Mouse (Mus musculus) ES-E14 (cell line): ENCODE measurements around the gene Insm2. TPM values are rescaled to one million over a fixed set of nuclear protein-coding genes. Genes with fewer than 3 reads are reported as not detected.
"Not testable (repeated sequence)": the region's sequence is repeated elsewhere in the genome, so short reads cannot be mapped to it uniquely, and the experiment has no call there.

ENCODE experiments used
- DNase-seq: peaks from one replicate; pipeline ENCODE4 v3.0.0-alpha.2; 2013; ENCODE audit warnings: low read depth, low spot score
- H3K27ac ChIP-seq: 2 replicates; pipeline ENCODE4 v1.5.1; 2012; ENCODE audit warnings: low read depth, mild to moderate bottlenecking, low read length, moderate library complexity, mixed read lengths; ENCODE audit not compliant: poor library complexity, insufficient read depth, severe bottlenecking
- H3K36me3 ChIP-seq: 2 replicates; pipeline ENCODE4 v1.6.1; 2012; ENCODE audit warnings: mild to moderate bottlenecking, low read length, moderate library complexity, mixed read lengths; ENCODE audit not compliant: control insufficient read depth, poor library complexity, insufficient read depth, severe bottlenecking
- H3K4me1 ChIP-seq, 2 experiments: fragments of 150-350 bp in 1 of 2; sonication (generic) in 1 of 2; 2 replicates each; pipeline ENCODE4 v1.6.1; 2012; ENCODE audit warnings: low read length in 2 of 2, mild to moderate bottlenecking in 1 of 2, mixed read lengths in 1 of 2; ENCODE audit not compliant: control insufficient read depth in 2 of 2, insufficient read depth in 2 of 2, poor library complexity in 1 of 2
- H3K4me3 ChIP-seq, 2 experiments: fragments of 150-350 bp in 1 of 2; sonication (generic) in 1 of 2; 2 replicates each; pipeline ENCODE4 v1.5.1; 2012; ENCODE audit warnings: low read length in 2 of 2, low read depth in 1 of 2, mild to moderate bottlenecking in 1 of 2, mixed read lengths in 1 of 2; ENCODE audit not compliant: insufficient read depth in 1 of 2, poor library complexity in 1 of 2, severe bottlenecking in 1 of 2
- H3K9ac ChIP-seq: 2 replicates; pipeline ENCODE4 v1.6.1; 2012; ENCODE audit warnings: low read depth, mild to moderate bottlenecking, low read length, mixed read lengths; ENCODE audit not compliant: poor library complexity, insufficient read depth, severe bottlenecking
- H3K9me3 ChIP-seq: fragments of 150-350 bp; sonication (generic); 2 replicates; pipeline ENCODE4 v1.6.1; 2012; ENCODE audit warnings: low read depth, mild to moderate bottlenecking, low read length; ENCODE audit not compliant: control insufficient read depth, insufficient read depth
- CHD2 ChIP-seq: IDR thresholded peaks from 2 replicates; pipeline ENCODE4 v1.6.1; 2014; ENCODE audit warnings: mild to moderate bottlenecking, low read depth, low read length, inconsistent platforms
- HCFC1 ChIP-seq: IDR thresholded peaks from 2 replicates; pipeline ENCODE4 v1.6.1; 2012; ENCODE audit warnings: low read length, inconsistent platforms, borderline replicate concordance; ENCODE audit not compliant: insufficient read depth
- MAFK ChIP-seq: IDR thresholded peaks from 2 replicates; pipeline ENCODE4 v1.6.1; 2014; ENCODE audit warnings: mild to moderate bottlenecking, low read depth, low read length, inconsistent platforms; ENCODE audit not compliant: insufficient read depth
- ZC3H11A ChIP-seq: IDR thresholded peaks from 2 replicates; pipeline ENCODE4 v1.6.1; 2012; ENCODE audit warnings: low read depth, mild to moderate bottlenecking, inconsistent platforms, low read length, borderline replicate concordance
- ZNF384 ChIP-seq: IDR thresholded peaks from 2 replicates; pipeline ENCODE4 v1.6.1; 2012; ENCODE audit warnings: low read depth, low read length, inconsistent platforms
- in situ Hi-C, 2 experiments: fragments of 600-800 bp; cut with MboI; formaldehyde crosslinking; loops; one replicate each; pipeline ENCODE4 v1.15.1; 2025; ENCODE audit warnings: low sequenced_read_pairs in 2 of 2, inconsistent platforms in 1 of 2; ENCODE audit not compliant: unreplicated experiment in 2 of 2
- total RNA-seq: library from RNA; depleted of rRNA; stranded (reverse); fragments of 300-350 nt; gene quantifications from 2 replicates; pipeline ENCODE4 v1.2.3, GENCODE M21; 2012

The Insm2 gene
- total RNA-seq, 1 experiment: not detected

DNA sequence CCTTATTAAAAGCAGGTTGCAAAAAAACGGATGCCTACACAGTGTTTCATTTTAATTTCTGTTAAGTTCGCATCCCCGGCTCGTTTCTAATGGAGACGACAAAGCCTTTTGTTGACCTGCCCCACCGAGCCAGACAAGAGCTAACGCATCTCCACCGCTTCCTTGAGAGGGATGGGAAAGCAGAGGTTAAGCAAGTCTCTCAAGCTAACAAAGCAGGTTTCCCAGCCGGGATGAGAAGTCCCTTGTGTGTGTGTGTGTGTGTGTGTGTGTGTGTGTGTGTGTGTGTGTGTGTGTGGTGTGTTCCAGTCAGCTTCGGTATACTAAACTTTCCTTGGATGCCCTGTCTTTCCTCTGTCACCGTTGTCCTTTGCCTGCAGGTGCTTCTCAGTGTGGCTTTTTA lies 28.0 kb upstream of the Insm2 start:
- TF ChIP-seq CHD2 (no peak), HCFC1 (no peak), ZC3H11A (no peak), ZNF384 (no peak), MAFK (no peak)
- Histone ChIP-seq H3K4me3 (no peak overlapping the region), H3K9ac (no peak overlapping the region), H3K9me3 (no peaks in the 10 kb centered on the region), H3K27ac (no peak overlapping the region), H3K4me1 (peaks cover 0 to 4% of the 10 kb centered on the region in 2 experiments; a peak in 1 of 4 replicates), H3K36me3 (no peaks in the 10 kb centered on the region)
- no peak for DNase-seq
- in situ Hi-C loops: no loop called here

GRCm38 (mm10) chr12:55571661-55572060 lies 27.6 kb upstream of the Insm2 start:
- DNase-seq: no peak
- in situ Hi-C loops: no loop called here
- H3K36me3 ChIP-seq: no peaks in the 10 kb centered on the region
- 0 out of 4 replicates have a peak, but pooled peaks cover 0 to 3% of the 10 kb centered on the region in 2 experiments for H3K4me1 ChIP-seq
- no peak overlapping the region for H3K27ac ChIP-seq
- H3K9me3 ChIP-seq: no peaks in the 10 kb centered on the region
- TF ChIP-seq HCFC1 (no peak), MAFK (no peak), ZC3H11A (no peak), ZNF384 (no peak), CHD2 (no peak)
- no peak overlapping the region for H3K4me3 ChIP-seq
- no peak overlapping the region for H3K9ac ChIP-seq

- no peaks in the 10 kb centered on the region for H3K36me3 ChIP-seq
- in situ Hi-C loops: no loop called here
- H3K4me3 ChIP-seq: no peak overlapping the region
- 0 out of 4 replicates have a peak, but pooled peaks cover 0 to 3% of the 10 kb centered on the region in 2 experiments for H3K4me1 ChIP-seq
- no peak for DNase-seq
- no peaks in the 10 kb centered on the region for H3K9me3 ChIP-seq
- no peak overlapping the region for H3K9ac ChIP-seq
- TF ChIP-seq ZC3H11A (0 out of 2 replicates have a peak, but pooled peaks have one; percentile 28), CHD2 (no peak), HCFC1 (no peak), ZNF384 (no peak)
- H3K27ac ChIP-seq: no peak overlapping the region
Observed at GRCm38 (mm10) chr12:55573089-55573488, 26.1 kb upstream of the Insm2 start.

DNA sequence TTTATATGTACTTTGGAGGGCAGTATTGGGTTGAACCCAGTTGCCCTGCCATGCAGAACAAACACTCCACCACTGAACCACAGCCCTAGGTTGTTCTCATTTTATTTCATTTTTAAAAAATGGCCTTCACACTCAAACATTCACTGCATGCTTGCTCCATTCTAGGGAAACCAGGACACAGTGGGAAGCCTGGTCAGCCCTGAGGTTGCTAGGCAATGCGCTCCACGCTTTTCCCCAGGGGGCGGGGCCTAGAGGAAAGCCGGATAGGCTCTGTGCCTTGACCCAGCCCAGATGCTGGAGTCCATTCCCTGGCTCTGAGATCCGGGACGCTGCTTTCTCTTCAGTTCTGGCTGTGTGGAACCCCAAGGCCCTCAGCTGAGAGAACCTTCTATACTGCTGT lies 25.4 kb upstream of the Insm2 start:
- no peaks in the 10 kb centered on the region for H3K9me3 ChIP-seq
- no peak for DNase-seq
- in situ Hi-C loops: no loop called here
- H3K4me3 ChIP-seq: no peak overlapping the region
- H3K9ac ChIP-seq: no peak overlapping the region
- H3K36me3 ChIP-seq: no peaks in the 10 kb centered on the region
- H3K4me1 ChIP-seq: no peaks in the 10 kb centered on the region
- TF ChIP-seq MAFK (no peak), ZC3H11A (no peak), ZNF384 (no peak), CHD2 (no peak), HCFC1 (no peak)
- H3K27ac ChIP-seq: no peak overlapping the region

DNA sequence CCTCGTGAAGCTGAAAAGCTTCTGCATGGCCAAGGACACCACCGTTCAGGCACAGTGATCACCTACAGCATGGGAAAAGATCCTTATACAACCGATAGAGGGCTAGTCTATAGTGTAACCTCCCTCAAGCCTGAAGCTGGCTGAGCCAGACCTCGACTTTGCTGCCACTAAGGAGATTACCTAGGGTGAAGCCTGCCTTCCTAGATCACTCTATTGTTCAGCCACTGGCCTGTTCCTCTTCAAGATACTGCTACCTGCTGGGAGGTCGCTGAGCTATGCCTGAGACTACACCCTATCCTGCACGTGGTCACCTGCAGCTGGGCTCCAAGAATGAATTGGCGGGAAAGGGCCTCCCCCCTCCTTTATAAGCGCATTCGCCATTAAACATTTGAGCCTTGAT lies 12.3 kb upstream of the Insm2 start:
- H3K36me3 ChIP-seq, H3K9ac ChIP-seq, H3K4me3 ChIP-seq, H3K27ac ChIP-seq, H3K4me1 ChIP-seq, in situ Hi-C loops, DNase-seq, H3K9me3 ChIP-seq: not testable (repeated sequence)
